Comparison of ENCODE assay signal across 9 mouse cellular contexts in genomic region chr3:119893165-119893910, GRCm38 (mm10).
DNase-seq lines count a peak whose midpoint lies in the region; ATAC-seq and TF ChIP-seq lines count a peak whose summit lies in the region.
"Had no signal": no experiment of that assay in that cellular context is flagged by ENCODE, and none has a peak within 500 bp of the region (broad histone marks: within the 10 kb centered on the region; RNA-seq: fewer than 3 reads in every experiment).

No protein-coding gene starts in this region.

- peak overlapping the region; percentile 23 for H3K4me3 ChIP-seq in gastrocnemius, adult 2 months
- H3K4me3 ChIP-seq: myocyte had no signal

- H3K27ac ChIP-seq in gastrocnemius, adult 2 months = no peak overlapping the region

- no peak for DNase-seq in gastrocnemius, adult 2 months
- no peak for DNase-seq in gastrocnemius, postnatal 14 days
- peak; percentile 10 for DNase-seq in right cerebral cortex, postnatal 4 days
- DNase-seq in right cerebral cortex, postnatal 36 days (ENCODE audit: low spot score in 2 of 2) = no peak
- peak; percentile 6 to 32 for DNase-seq in layer of hippocampus, postnatal 36 days
- DNase-seq in retina, postnatal 1 day = peak; percentile 57
- DNase-seq in thymus, postnatal 36 days = no peak

- intact Hi-C loops in gastrocnemius, adult 2 months (cut with DNase I) = no loop called here
- intact Hi-C loops in gastrocnemius, postnatal 14 days (cut with DNase I; ENCODE audit: low total_unique reads) = no loop called here

- no peak for ATAC-seq in monocyte, adult 5-6 weeks (replicated peaks; ENCODE audit: insufficient number of reproducible peaks, low FRiP score, low TSS enrichment, poor library complexity, severe bottlenecking)

- TF ChIP-seq CTCF in gastrocnemius, adult 2 months (IDR thresholded peaks at IDR 0.05) = no peak

Comparison
In these comparisons a context has a peak if more than half of its experiments do, and no peak if none do; other contexts are left out.
1. DNase-seq: peak in right cerebral cortex, postnatal 4 days (single experiment), layer of hippocampus, postnatal 36 days (2 of 2) and retina, postnatal 1 day (single experiment); none in gastrocnemius, adult 2 months (single experiment), gastrocnemius, postnatal 14 days (single experiment), right cerebral cortex, postnatal 36 days (0 of 2) and thymus, postnatal 36 days (0 of 2).